Mouse (Mus musculus) stomach, postnatal 0 days (tissue): Measurements from ENCODE around the gene Olfr698.

ENCODE experiments used
- CTCF ChIP-seq: IDR thresholded peaks from 2 replicates; pipeline ENCODE4 v1.5.1; 2016; ENCODE audit warnings: antibody characterized with exemption, low read depth, mild to moderate bottlenecking, moderate library complexity
- EP300 ChIP-seq: optimal IDR thresholded peaks from 2 replicates; pipeline ENCODE3; 2016; ENCODE audit warnings: antibody characterized with exemption

- no peak for TF ChIP-seq CTCF
- TF ChIP-seq EP300: no peak
Measured at GRCm38 (mm10) chr7:106793098-106793497, 37.9 kb upstream of the Olfr698 start, which contains the start of gene Olfr699.
